Mouse (Mus musculus): ENCODE results near the gene Gm49450. TPM values are rescaled to one million over a fixed set of nuclear protein-coding genes. Genes with fewer than 3 reads are reported as not detected.

Gm49450 gene
- polyA plus RNA-seq, 1 experiment from 2014 or later, result not detected

GRCm38 (mm10) chr15:98948382-98948781 lies 5.0 kb downstream of the Gm49450 start:
- H3K4me2 ChIP-seq (replicated peaks; ENCODE audit: low read depth), result no peak overlapping the region
- no peak for ATAC-seq (ENCODE audit: low FRiP score, low TSS enrichment)
- DNase-seq (ENCODE audit: low spot score), result no peak
- H3K4me3 ChIP-seq (ENCODE audit: low read depth, low read length), result no peak overlapping the region
- H3K9ac ChIP-seq (ENCODE audit: low read length), result no peak overlapping the region
- no peaks in the 10 kb centered on the region for H3K27me3 ChIP-seq (ENCODE audit: control insufficient read depth, insufficient read depth, low read length)
- no peaks in the 10 kb centered on the region for H3K9me3 ChIP-seq (ENCODE audit: control insufficient read depth, low read length)
- H3K4me1 ChIP-seq (replicated peaks; ENCODE audit: control insufficient read depth, insufficient read depth), result no peaks in the 10 kb centered on the region
- H3K27ac ChIP-seq (replicated peaks), result no peak overlapping the region
- H3K36me3 ChIP-seq (ENCODE audit: control insufficient read depth, insufficient read depth, low read length), result no peaks in the 10 kb centered on the region; the same call in 1 of the 2 replicates
- no peak for TF ChIP-seq EP300 (optimal IDR thresholded peaks at IDR 0.05)
- TF ChIP-seq CTCF (IDR thresholded peaks at IDR 0.05; ENCODE audit: low read depth), result no peak

GRCm38 (mm10) chr15:98947884-98948283 lies 5.5 kb downstream of the Gm49450 start:
- Histone ChIP-seq H3K36me3 (ENCODE audit: control insufficient read depth, insufficient read depth, low read length) (no peaks in the 10 kb centered on the region; the same call in 1 of the 2 replicates), H3K4me3 (ENCODE audit: low read depth, low read length) (no peak overlapping the region), H3K9me3 (ENCODE audit: control insufficient read depth, low read length) (no peaks in the 10 kb centered on the region), H3K9ac (ENCODE audit: low read length) (no peak overlapping the region), H3K4me2 (replicated peaks; ENCODE audit: low read depth) (no peak overlapping the region), H3K27ac (replicated peaks) (no peak overlapping the region), H3K27me3 (ENCODE audit: control insufficient read depth, insufficient read depth, low read length) (no peaks in the 10 kb centered on the region), H3K4me1 (replicated peaks; ENCODE audit: control insufficient read depth, insufficient read depth) (no peaks in the 10 kb centered on the region)
- WGBS, result 49% methylated on average over 3 of the region's 3 CpGs
- ATAC-seq (ENCODE audit: low FRiP score, low TSS enrichment), result no peak
- TF ChIP-seq CTCF (IDR thresholded peaks at IDR 0.05; ENCODE audit: low read depth), result no peak
- TF ChIP-seq EP300 (optimal IDR thresholded peaks at IDR 0.05), result no peak
- no peak for DNase-seq (ENCODE audit: low spot score)

- no peak for ATAC-seq (ENCODE audit: low FRiP score, low TSS enrichment)
- no peak overlapping the region for H3K4me3 ChIP-seq (ENCODE audit: low read depth, low read length)
Observed at GRCm38 (mm10) chr15:98943133-98943532, 10.2 kb downstream of the Gm49450 start.

GRCm38 (mm10) chr15:98942081-98942480 lies 11.3 kb downstream of the Gm49450 start:
- Histone ChIP-seq H3K27ac (replicated peaks) (no peak overlapping the region), H3K4me2 (replicated peaks; ENCODE audit: low read depth) (no peak overlapping the region), H3K27me3 (ENCODE audit: control insufficient read depth, insufficient read depth, low read length) (no peaks in the 10 kb centered on the region), H3K4me1 (replicated peaks; ENCODE audit: control insufficient read depth, insufficient read depth) (no peaks in the 10 kb centered on the region), H3K9me3 (ENCODE audit: control insufficient read depth, low read length) (no peaks in the 10 kb centered on the region), H3K9ac (ENCODE audit: low read length) (no peak overlapping the region), H3K4me3 (ENCODE audit: low read depth, low read length) (no peak overlapping the region), H3K36me3 (ENCODE audit: control insufficient read depth, insufficient read depth, low read length) (no peaks in the 10 kb centered on the region)
- DNase-seq (ENCODE audit: low spot score) (no peak), ATAC-seq (ENCODE audit: low FRiP score, low TSS enrichment) (no peak)
- WGBS, result 58% methylated on average over 4 of the region's 4 CpGs
- TF ChIP-seq EP300 (optimal IDR thresholded peaks at IDR 0.05) (no peak), CTCF (IDR thresholded peaks at IDR 0.05; ENCODE audit: low read depth) (no peak)

More at GRCm38 (mm10) chr15:98943133-98943532, 10.2 kb downstream of the Gm49450 start:
- no peaks in the 10 kb centered on the region for H3K9me3 ChIP-seq (ENCODE audit: control insufficient read depth, low read length)
- DNase-seq (ENCODE audit: low spot score), result no peak
- H3K4me1 ChIP-seq (replicated peaks; ENCODE audit: control insufficient read depth, insufficient read depth), result no peaks in the 10 kb centered on the region
- H3K27ac ChIP-seq (replicated peaks), result no peak overlapping the region
- WGBS, result 41% methylated on average over 4 of the region's 4 CpGs
- no peak overlapping the region for H3K4me2 ChIP-seq (replicated peaks; ENCODE audit: low read depth)
- H3K27me3 ChIP-seq (ENCODE audit: control insufficient read depth, insufficient read depth, low read length), result no peaks in the 10 kb centered on the region
- H3K9ac ChIP-seq (ENCODE audit: low read length), result no peak overlapping the region
- no peaks in the 10 kb centered on the region for H3K36me3 ChIP-seq (ENCODE audit: control insufficient read depth, insufficient read depth, low read length)
- TF ChIP-seq EP300 (optimal IDR thresholded peaks at IDR 0.05) (no peak), CTCF (IDR thresholded peaks at IDR 0.05; ENCODE audit: low read depth) (no peak)

GRCm38 (mm10) chr15:98941539-98941938 lies 11.8 kb downstream of the Gm49450 start:
- Histone ChIP-seq H3K4me2 (replicated peaks; ENCODE audit: low read depth) (no peak overlapping the region), H3K27me3 (ENCODE audit: control insufficient read depth, insufficient read depth, low read length) (no peaks in the 10 kb centered on the region), H3K36me3 (ENCODE audit: control insufficient read depth, insufficient read depth, low read length) (no peaks in the 10 kb centered on the region), H3K9ac (ENCODE audit: low read length) (no peak overlapping the region), H3K4me3 (ENCODE audit: low read depth, low read length) (no peak overlapping the region), H3K27ac (replicated peaks) (no peak overlapping the region), H3K9me3 (ENCODE audit: control insufficient read depth, low read length) (no peaks in the 10 kb centered on the region), H3K4me1 (replicated peaks; ENCODE audit: control insufficient read depth, insufficient read depth) (no peaks in the 10 kb centered on the region)
- WGBS, result 58% methylated on average over 2 of the region's 2 CpGs
- ATAC-seq (ENCODE audit: low FRiP score, low TSS enrichment) (no peak), DNase-seq (ENCODE audit: low spot score) (no peak)
- TF ChIP-seq EP300 (optimal IDR thresholded peaks at IDR 0.05) (no peak), CTCF (IDR thresholded peaks at IDR 0.05; ENCODE audit: low read depth) (no peak)

GRCm38 (mm10) chr15:98940816-98941215 lies 12.5 kb downstream of the Gm49450 start:
- Histone ChIP-seq H3K27ac (replicated peaks) (no peak overlapping the region), H3K9me3 (ENCODE audit: control insufficient read depth, low read length) (no peaks in the 10 kb centered on the region), H3K9ac (ENCODE audit: low read length) (no peak overlapping the region), H3K4me3 (ENCODE audit: low read depth, low read length) (no peak overlapping the region), H3K36me3 (ENCODE audit: control insufficient read depth, insufficient read depth, low read length) (no peaks in the 10 kb centered on the region), H3K27me3 (ENCODE audit: control insufficient read depth, insufficient read depth, low read length) (no peaks in the 10 kb centered on the region), H3K4me2 (replicated peaks; ENCODE audit: low read depth) (no peak overlapping the region), H3K4me1 (replicated peaks; ENCODE audit: control insufficient read depth, insufficient read depth) (no peaks in the 10 kb centered on the region)
- TF ChIP-seq CTCF (IDR thresholded peaks at IDR 0.05; ENCODE audit: low read depth) (no peak), EP300 (optimal IDR thresholded peaks at IDR 0.05) (no peak)
- WGBS, result 59% methylated on average over 10 of the region's 10 CpGs
- DNase-seq (ENCODE audit: low spot score) (no peak), ATAC-seq (ENCODE audit: low FRiP score, low TSS enrichment) (no peak)
